Mouse (Mus musculus) liver, embryonic 13.5 days (tissue): ENCODE results near the gene Rsph1. TPM values are rescaled to one million over a fixed set of nuclear protein-coding genes. Genes with fewer than 3 reads are reported as not detected.

Experiments used
- ATAC-seq: fragments of 200-750 bp; cut with Nextera tagmentation; 2 replicates; pipeline ENCODE4 v1.8.0; 2017; ENCODE audit warnings: low read depth, mild to moderate bottlenecking, moderate number of reproducible peaks, moderate library complexity
- DNase-seq: peaks from one replicate; pipeline ENCODE4 v3.0.0; 2022
- H3K27ac ChIP-seq: fragments of 300-500 bp; sonication (generic); 2 replicates; pipeline ENCODE4 v1.5.1; 2015; ENCODE audit warnings: moderate library complexity, mild to moderate bottlenecking, inconsistent platforms
- H3K27me3 ChIP-seq: fragments of 300-500 bp; sonication (generic); 2 replicates; pipeline ENCODE4 v1.6.1; 2015; ENCODE audit warnings: mild to moderate bottlenecking, inconsistent platforms
- H3K36me3 ChIP-seq: fragments of 300-500 bp; sonication (generic); 2 replicates; pipeline ENCODE4 v1.6.1; 2015; ENCODE audit warnings: mild to moderate bottlenecking, inconsistent platforms
- H3K4me1 ChIP-seq: fragments of 300-500 bp; sonication (generic); replicated peaks from 2 replicates; pipeline ENCODE4 v1.6.1; 2015; ENCODE audit warnings: inconsistent platforms
- H3K4me2 ChIP-seq: fragments of 300-500 bp; sonication (generic); 2 replicates; pipeline ENCODE4 v1.6.1; 2015; ENCODE audit warnings: inconsistent platforms, mild to moderate bottlenecking, moderate library complexity
- H3K4me3 ChIP-seq: fragments of 300-500 bp; sonication (generic); replicated peaks from 2 replicates; pipeline ENCODE4 v1.5.1; 2015; ENCODE audit warnings: mild to moderate bottlenecking, inconsistent platforms
- H3K9ac ChIP-seq: fragments of 300-500 bp; sonication (generic); 2 replicates; pipeline ENCODE4 v1.6.1; 2015; ENCODE audit warnings: mild to moderate bottlenecking, inconsistent platforms
- H3K9me3 ChIP-seq: fragments of 300-500 bp; sonication (generic); replicated peaks from 2 replicates; pipeline ENCODE4 v1.6.1; 2016; ENCODE audit warnings: inconsistent platforms
- WGBS: fragments of 180-500 bp; shearing (Covaris S2); methylation state at CpG from one replicate; pipeline ENCODE4 v1.1.7; 2015; ENCODE audit not compliant: insufficient replicate concordance; 5-methylcytosine and 5-hydroxymethylcytosine counted together
- polyA plus RNA-seq: library from polyadenylated mRNA; unstranded; fragments of >200 nt; fragmentation: Nextera tagmentation; extraction: Ambion mirVana; gene quantifications from 2 replicates; pipeline ENCODE4 v1.2.1, GENCODE M21; 2015

The Rsph1 gene
- polyA plus RNA-seq, 1 experiment from 2014 or later, result 0.20 TPM

- WGBS, result 69% methylated on average over 5 of the region's 5 CpGs
- Histone ChIP-seq H3K4me1 (0 out of 2 replicates have a peak, but pooled peaks cover 4% of the 10 kb centered on the region), H3K4me3 (no peak overlapping the region), H3K27ac (no peak overlapping the region), H3K27me3 (no peaks in the 10 kb centered on the region), H3K9ac (no peak overlapping the region), H3K4me2 (no peak overlapping the region), H3K36me3 (no peaks in the 10 kb centered on the region), H3K9me3 (no peaks in the 10 kb centered on the region)
- no peak for ATAC-seq
- DNase-seq, result no peak
Measured at GRCm38 (mm10) chr17:31262715-31263114, 14.5 kb downstream of the Rsph1 start.

GRCm38 (mm10) chr17:31261352-31261751, 15.8 kb downstream of the Rsph1 start:
- H3K36me3 ChIP-seq, result no peaks in the 10 kb centered on the region

GRCm38 (mm10) chr17:31260430-31260829, 16.8 kb downstream of the Rsph1 start:
- Histone ChIP-seq H3K4me3 (no peak overlapping the region), H3K36me3 (no peaks in the 10 kb centered on the region), H3K27me3 (no peaks in the 10 kb centered on the region), H3K4me1 (0 out of 2 replicates have a peak, but pooled peaks cover 4% of the 10 kb centered on the region), H3K27ac (no peak overlapping the region), H3K4me2 (no peak overlapping the region), H3K9ac (no peak overlapping the region), H3K9me3 (no peaks in the 10 kb centered on the region)
- 65% methylated on average over 7 of the region's 7 CpGs for WGBS
- DNase-seq (no peak), ATAC-seq (no peak)

More at GRCm38 (mm10) chr17:31261352-31261751, 15.8 kb downstream of the Rsph1 start:
- no peak overlapping the region for H3K9ac ChIP-seq
- no peaks in the 10 kb centered on the region for H3K27me3 ChIP-seq
- H3K4me2 ChIP-seq, result no peak overlapping the region
- 0 out of 2 replicates have a peak, but pooled peaks have one; percentile 29 for ATAC-seq
- WGBS, result 64% methylated on average over 6 of the region's 6 CpGs
- H3K27ac ChIP-seq, result no peak overlapping the region
- H3K4me3 ChIP-seq, result no peak overlapping the region
- DNase-seq, result no peak
- 0 out of 2 replicates have a peak, but pooled peaks cover 4% of the 10 kb centered on the region for H3K4me1 ChIP-seq
- H3K9me3 ChIP-seq, result no peaks in the 10 kb centered on the region

GRCm38 (mm10) chr17:31259825-31260224, 17.4 kb downstream of the Rsph1 start:
- DNase-seq (no peak), ATAC-seq (no peak)
- Histone ChIP-seq H3K4me2 (no peak overlapping the region), H3K27ac (no peak overlapping the region), H3K4me1 (0 out of 2 replicates have a peak, but pooled peaks cover under 1% of the 10 kb centered on the region), H3K27me3 (no peaks in the 10 kb centered on the region), H3K9ac (no peak overlapping the region), H3K9me3 (no peaks in the 10 kb centered on the region), H3K4me3 (no peak overlapping the region), H3K36me3 (no peaks in the 10 kb centered on the region)
- 47% methylated on average over 4 of the region's 4 CpGs for WGBS

GRCm38 (mm10) chr17:31259145-31259544, 18.0 kb downstream of the Rsph1 start:
- DNase-seq, result no peak
- Histone ChIP-seq H3K27ac (no peak overlapping the region), H3K36me3 (no peaks in the 10 kb centered on the region), H3K4me2 (no peak overlapping the region), H3K9ac (no peak overlapping the region), H3K27me3 (no peaks in the 10 kb centered on the region), H3K4me1 (no peaks in the 10 kb centered on the region), H3K4me3 (no peak overlapping the region), H3K9me3 (no peaks in the 10 kb centered on the region)
- ATAC-seq, result no peak
- WGBS, result 70% methylated on average over 4 of the region's 4 CpGs

GRCm38 (mm10) chr17:31258310-31258865, 18.8 kb downstream of the Rsph1 start:
- Histone ChIP-seq H3K4me3 (no peak overlapping the region), H3K4me1 (no peaks in the 10 kb centered on the region), H3K9ac (no peak overlapping the region), H3K27me3 (no peaks in the 10 kb centered on the region), H3K9me3 (no peaks in the 10 kb centered on the region), H3K36me3 (no peaks in the 10 kb centered on the region), H3K27ac (no peak overlapping the region), H3K4me2 (no peak overlapping the region)
- 82% methylated on average over 9 of the region's 9 CpGs for WGBS
- DNase-seq (no peak), ATAC-seq (no peak)

GRCm38 (mm10) chr17:31257898-31258297, 19.3 kb downstream of the Rsph1 start:
- no peaks in the 10 kb centered on the region for H3K27me3 ChIP-seq
- no peak overlapping the region for H3K4me3 ChIP-seq
- ATAC-seq (no peak), DNase-seq (no peak)
- WGBS, result 74% methylated on average over 12 of the region's 12 CpGs
- no peak overlapping the region for H3K27ac ChIP-seq
- H3K4me1 ChIP-seq, result no peaks in the 10 kb centered on the region
- H3K9ac ChIP-seq, result no peak overlapping the region
- no peaks in the 10 kb centered on the region for H3K36me3 ChIP-seq
- no peaks in the 10 kb centered on the region for H3K9me3 ChIP-seq
- H3K4me2 ChIP-seq, result no peak overlapping the region

GRCm38 (mm10) chr17:31257149-31257548, 20.0 kb downstream of the Rsph1 start:
- no peak overlapping the region for H3K27ac ChIP-seq
- no peaks in the 10 kb centered on the region for H3K36me3 ChIP-seq
- no peak overlapping the region for H3K9ac ChIP-seq
- 44% methylated on average over 1 of the region's 1 CpGs for WGBS
- no peak overlapping the region for H3K4me2 ChIP-seq
- no peak overlapping the region for H3K4me3 ChIP-seq
- H3K4me1 ChIP-seq, result no peaks in the 10 kb centered on the region
- DNase-seq, result no peak
- no peak for ATAC-seq
- no peaks in the 10 kb centered on the region for H3K27me3 ChIP-seq
- H3K9me3 ChIP-seq, result no peaks in the 10 kb centered on the region

- Histone ChIP-seq H3K36me3 (no peaks in the 10 kb centered on the region), H3K9me3 (no peaks in the 10 kb centered on the region), H3K4me3 (no peak overlapping the region), H3K4me1 (no peaks in the 10 kb centered on the region), H3K27ac (no peak overlapping the region), H3K4me2 (no peak overlapping the region), H3K9ac (no peak overlapping the region), H3K27me3 (no peaks in the 10 kb centered on the region)
- ATAC-seq (no peak), DNase-seq (peak; percentile 27)
- WGBS, result 26% methylated on average over 9 of the region's 9 CpGs
Measured at GRCm38 (mm10) chr17:31254463-31254931, 22.7 kb downstream of the Rsph1 start.

GRCm38 (mm10) chr17:31253951-31254350, 23.2 kb downstream of the Rsph1 start:
- no peak overlapping the region for H3K9ac ChIP-seq
- no peaks in the 10 kb centered on the region for H3K36me3 ChIP-seq
- no peak for DNase-seq
- no peak overlapping the region for H3K4me3 ChIP-seq
- no peak overlapping the region for H3K27ac ChIP-seq
- no peak for ATAC-seq
- H3K4me1 ChIP-seq, result no peaks in the 10 kb centered on the region
- H3K4me2 ChIP-seq, result no peak overlapping the region
- no peaks in the 10 kb centered on the region for H3K9me3 ChIP-seq
- WGBS, result 49% methylated on average over 5 of the region's 5 CpGs
- no peaks in the 10 kb centered on the region for H3K27me3 ChIP-seq

GRCm38 (mm10) chr17:31247144-31247543, 30.0 kb downstream of the Rsph1 start:
- H3K4me3 ChIP-seq, result no peak overlapping the region
- H3K36me3 ChIP-seq, result peaks cover 13% of the 10 kb centered on the region
- no peak for DNase-seq
- peaks cover 13% of the 10 kb centered on the region for H3K4me1 ChIP-seq
- no peaks in the 10 kb centered on the region for H3K27me3 ChIP-seq
- H3K27ac ChIP-seq, result no peak overlapping the region
- ATAC-seq, result no peak
- no peak overlapping the region for H3K9ac ChIP-seq
- H3K9me3 ChIP-seq, result 0 out of 2 replicates have a peak, but pooled peaks cover 5% of the 10 kb centered on the region
- no peak overlapping the region for H3K4me2 ChIP-seq
- WGBS, result 42% methylated on average over 5 of the region's 5 CpGs

- H3K9me3 ChIP-seq, result 0 out of 2 replicates have a peak, but pooled peaks cover 5% of the 10 kb centered on the region
- H3K4me2 ChIP-seq, result no peak overlapping the region
- ATAC-seq, result no peak
- peaks cover 28% of the 10 kb centered on the region for H3K36me3 ChIP-seq
- H3K27ac ChIP-seq, result no peak overlapping the region
- H3K9ac ChIP-seq, result no peak overlapping the region
- WGBS, result 18% methylated on average over 5 of the region's 5 CpGs
- no peak for DNase-seq
- H3K4me3 ChIP-seq, result no peak overlapping the region
- no peaks in the 10 kb centered on the region for H3K27me3 ChIP-seq
- H3K4me1 ChIP-seq, result peaks cover 13% of the 10 kb centered on the region
Measured at GRCm38 (mm10) chr17:31245321-31245720, 31.9 kb downstream of the Rsph1 start.
